Mouse (Mus musculus) liver, adult 2 months (tissue): ENCODE data around the gene Pde12.

Experiments used
- CTCF ChIP-seq: fragments of 200-500 bp; IDR thresholded peaks from 2 replicates; pipeline ENCODE4 v1.5.1; 2011; ENCODE audit warnings: low read depth, low read length, control low read depth
- POLR2A ChIP-seq: fragments of 200-500 bp; IDR thresholded peaks from 2 replicates; pipeline ENCODE4 v1.6.1; 2011; ENCODE audit warnings: low read length, control low read depth; ENCODE audit not compliant: insufficient read depth; ENCODE audit errors: extremely low read depth

- TF ChIP-seq POLR2A (no peak), CTCF (no peak)
These were observed 30.4 kb downstream of the Pde12 start for GRCm38 (mm10) chr14:26639251-26639650.
